Mouse (Mus musculus): ENCODE measurements around the gene Med12l. TPM values are rescaled to one million over a fixed set of nuclear protein-coding genes. Genes with fewer than 3 reads are reported as not detected.
"Not testable (repeated sequence)": the region's sequence is repeated elsewhere in the genome, so short reads cannot be mapped to it uniquely, and the experiment has no call there.

Gene Med12l
- polyA plus RNA-seq, 1 experiment = 0.71 TPM

DNA sequence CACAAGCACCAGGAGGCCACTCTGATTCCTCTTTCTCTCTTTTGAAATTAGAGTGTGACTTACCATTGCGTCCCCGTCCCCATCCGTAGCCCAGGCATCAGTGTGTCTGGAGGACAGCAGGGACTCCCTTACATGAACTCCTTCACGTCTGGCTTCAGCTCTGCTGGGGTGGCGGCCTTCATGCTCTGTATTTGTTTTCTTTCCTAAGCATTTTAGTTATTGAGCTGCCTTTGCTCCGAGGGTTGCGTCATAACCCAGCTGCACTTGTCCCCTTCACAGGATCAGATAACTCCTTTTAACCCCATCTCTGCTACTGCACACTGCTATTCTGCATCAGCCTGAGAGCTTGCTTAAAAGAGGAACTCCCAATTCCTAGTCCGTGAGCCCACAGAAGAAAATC lies 124.8 kb downstream of the Med12l start:
- Histone ChIP-seq H3K4me1 (ENCODE audit: control insufficient read depth, insufficient read depth, low read length) (no peaks in the 10 kb centered on the region; the same call in none of the 2 replicates), H3K4me3 (replicated peaks; ENCODE audit: extremely low read depth, low read depth, low read length) (peak overlapping the region; percentile 43)
- DNase-seq = no peak
- no peak for TF ChIP-seq POLR2A (IDR thresholded peaks at IDR 0.05; ENCODE audit: borderline replicate concordance, extremely low read depth, low read depth, low read length)
- TF ChIP-seq CTCF (IDR thresholded peaks at IDR 0.05; ENCODE audit: insufficient read depth, low read length) = no peak
- WGBS = 25% methylated on average over 8 of the region's 8 CpGs

- no peak overlapping the region for H3K4me3 ChIP-seq (replicated peaks; ENCODE audit: extremely low read depth, low read depth, low read length)
- TF ChIP-seq POLR2A (IDR thresholded peaks at IDR 0.05; ENCODE audit: borderline replicate concordance, extremely low read depth, low read depth, low read length) (no peak), CTCF (IDR thresholded peaks at IDR 0.05; ENCODE audit: insufficient read depth, low read length) (no peak)
- no peaks in the 10 kb centered on the region; the same call in 1 of the 2 replicates for H3K4me1 ChIP-seq (ENCODE audit: control insufficient read depth, insufficient read depth, low read length)
- 38% methylated on average over 4 of the region's 4 CpGs for WGBS
- no peak for DNase-seq
These were observed 125.5 kb downstream of the Med12l start for GRCm38 (mm10) chr3:59131081-59131480.

GRCm38 (mm10) chr3:59131966-59132365 lies 126.3 kb downstream of the Med12l start:
- DNase-seq = no peak
- no peak for TF ChIP-seq CTCF (IDR thresholded peaks at IDR 0.05; ENCODE audit: insufficient read depth, low read length)
- no peak for TF ChIP-seq POLR2A (IDR thresholded peaks at IDR 0.05; ENCODE audit: borderline replicate concordance, extremely low read depth, low read depth, low read length)
- H3K4me3 ChIP-seq (replicated peaks; ENCODE audit: extremely low read depth, low read depth, low read length) = no peak overlapping the region
- WGBS = 71% methylated on average over 4 of the region's 4 CpGs
- no peaks in the 10 kb centered on the region; the same call in 1 of the 2 replicates for H3K4me1 ChIP-seq (ENCODE audit: control insufficient read depth, insufficient read depth, low read length)

DNA sequence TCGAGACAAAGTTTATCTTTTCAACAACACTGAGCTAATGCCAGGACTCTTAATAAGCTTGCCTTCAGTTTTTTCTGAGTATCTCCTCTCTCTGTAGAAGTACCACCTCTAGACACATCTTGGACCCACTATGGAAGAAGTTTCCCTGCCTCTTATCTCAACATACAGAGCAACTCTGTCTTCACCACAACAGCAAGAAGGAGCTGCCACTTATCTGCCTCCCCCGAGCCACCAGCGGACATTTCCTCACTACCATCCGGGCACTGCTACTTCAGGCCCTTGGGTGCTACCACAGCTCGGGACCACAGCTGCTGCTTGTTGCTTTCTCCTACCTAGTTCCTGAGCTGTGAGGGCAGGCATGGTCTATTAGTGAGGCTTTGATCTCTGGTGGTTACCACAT lies 127.6 kb downstream of the Med12l start:
- Histone ChIP-seq H3K4me3 (replicated peaks; ENCODE audit: extremely low read depth, low read depth, low read length) (no peak overlapping the region), H3K4me1 (ENCODE audit: control insufficient read depth, insufficient read depth, low read length) (no peaks in the 10 kb centered on the region; the same call in 1 of the 2 replicates)
- 51% methylated on average over 5 of the region's 5 CpGs for WGBS
- TF ChIP-seq POLR2A (IDR thresholded peaks at IDR 0.05; ENCODE audit: borderline replicate concordance, extremely low read depth, low read depth, low read length) (no peak), CTCF (IDR thresholded peaks at IDR 0.05; ENCODE audit: insufficient read depth, low read length) (no peak)
- no peak for DNase-seq

GRCm38 (mm10) chr3:59135911-59136653 lies 130.5 kb downstream of the Med12l start:
- Histone ChIP-seq H3K4me1 (ENCODE audit: control insufficient read depth, insufficient read depth, low read length) (no peaks in the 10 kb centered on the region; the same call in 1 of the 2 replicates), H3K4me3 (replicated peaks; ENCODE audit: extremely low read depth, low read depth, low read length) (no peak overlapping the region)
- 48% methylated on average over 5 of the region's 5 CpGs for WGBS
- no peak for DNase-seq
- TF ChIP-seq CTCF (IDR thresholded peaks at IDR 0.05; ENCODE audit: insufficient read depth, low read length) (no peak), POLR2A (IDR thresholded peaks at IDR 0.05; ENCODE audit: borderline replicate concordance, extremely low read depth, low read depth, low read length) (no peak)

- Histone ChIP-seq H3K4me3 (replicated peaks; ENCODE audit: extremely low read depth, low read depth, low read length) (no peak overlapping the region), H3K4me1 (ENCODE audit: control insufficient read depth, insufficient read depth, low read length) (no peaks in the 10 kb centered on the region)
- TF ChIP-seq CTCF (IDR thresholded peaks at IDR 0.05; ENCODE audit: insufficient read depth, low read length) = no peak
- TF ChIP-seq POLR2A (IDR thresholded peaks at IDR 0.05; ENCODE audit: borderline replicate concordance, extremely low read depth, low read depth, low read length) = no peak
These were observed 133.4 kb downstream of the Med12l start for GRCm38 (mm10) chr3:59138946-59139468.

GRCm38 (mm10) chr3:59139651-59140051 lies 134.0 kb downstream of the Med12l start:
- TF ChIP-seq CTCF (IDR thresholded peaks at IDR 0.05; ENCODE audit: insufficient read depth, low read length) = no peak
- no peak for TF ChIP-seq POLR2A (IDR thresholded peaks at IDR 0.05; ENCODE audit: borderline replicate concordance, extremely low read depth, low read depth, low read length)
- H3K4me3 ChIP-seq (replicated peaks; ENCODE audit: extremely low read depth, low read depth, low read length) = no peak overlapping the region
- no peaks in the 10 kb centered on the region for H3K4me1 ChIP-seq (ENCODE audit: control insufficient read depth, insufficient read depth, low read length)
- no peak for DNase-seq

More at GRCm38 (mm10) chr3:59138946-59139468, 133.4 kb downstream of the Med12l start:
- no peak for DNase-seq
- 62% methylated on average over 12 of the region's 12 CpGs for WGBS

DNA sequence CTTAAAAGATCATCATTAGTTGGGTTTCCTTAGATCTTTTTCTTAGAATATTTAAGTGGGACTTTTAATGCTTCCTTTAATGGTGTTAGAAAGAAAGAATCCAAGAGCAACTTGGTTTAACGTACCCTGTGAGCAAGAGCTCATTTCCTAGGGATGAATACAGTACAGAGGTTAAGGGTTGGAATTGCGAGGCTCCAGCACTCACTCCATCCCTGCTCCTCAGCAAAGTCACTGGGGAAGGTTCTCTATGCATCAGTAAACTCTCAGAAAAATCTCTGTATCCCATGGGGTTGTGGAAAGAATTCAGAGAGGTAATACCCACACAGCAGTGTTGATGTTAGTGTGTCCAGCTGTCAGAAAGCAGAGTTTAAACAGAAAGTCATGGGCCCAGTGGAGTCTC lies 134.5 kb downstream of the Med12l start:
- no peak overlapping the region for H3K4me3 ChIP-seq (replicated peaks; ENCODE audit: extremely low read depth, low read depth, low read length)
- no peak for DNase-seq
- 74% methylated on average over 2 of the region's 2 CpGs for whole genome bisulfite sequencing
- no peaks in the 10 kb centered on the region for H3K4me1 ChIP-seq (ENCODE audit: control insufficient read depth, insufficient read depth, low read length)
- TF ChIP-seq CTCF (IDR thresholded peaks at IDR 0.05; ENCODE audit: insufficient read depth, low read length) = no peak
- no peak for TF ChIP-seq POLR2A (IDR thresholded peaks at IDR 0.05; ENCODE audit: borderline replicate concordance, extremely low read depth, low read depth, low read length)

DNA sequence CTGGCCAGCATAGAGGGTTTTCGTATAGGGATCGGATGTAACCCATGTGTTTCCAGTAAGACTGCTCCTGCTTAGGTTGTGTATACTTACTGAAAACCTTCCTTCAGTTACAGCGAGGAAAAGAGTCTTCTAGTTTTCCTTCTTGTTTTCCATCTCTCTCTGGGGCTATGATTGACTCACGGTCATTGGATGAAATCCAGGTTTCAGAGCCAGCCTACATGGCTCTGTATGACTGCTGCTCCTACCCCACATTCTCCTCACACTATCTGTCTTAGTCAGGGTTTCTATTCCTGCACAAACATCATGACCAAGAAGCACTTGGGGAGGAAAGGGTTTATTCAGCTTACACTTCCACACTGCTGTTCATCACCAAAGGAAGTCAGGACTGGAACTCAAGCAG lies 135.3 kb downstream of the Med12l start:
- DNase-seq; H3K4me1 ChIP-seq (ENCODE audit: control insufficient read depth, insufficient read depth, low read length); H3K4me3 ChIP-seq (replicated peaks; ENCODE audit: extremely low read depth, low read depth, low read length): not testable (repeated sequence)
- WGBS = 80% methylated on average over 4 of the region's 4 CpGs

All from lung, adult 2 months (tissue).